Mouse (Mus musculus) hindbrain, postnatal 0 days (tissue): ENCODE measurements around the gene Car2. TPM values are rescaled to one million over a fixed set of nuclear protein-coding genes. Genes with fewer than 3 reads are reported as not detected.

Experiments used
- ATAC-seq: fragments of 200-750 bp; cut with Nextera tagmentation; 2 replicates; pipeline ENCODE4 v1.8.0; 2017; ENCODE audit warnings: mild to moderate bottlenecking, moderate TSS enrichment, moderate library complexity
- DNase-seq: peaks from one replicate; pipeline ENCODE4 v3.0.0-alpha.2; 2015; ENCODE audit warnings: low spot score
- H3K27ac ChIP-seq: fragments of 300-500 bp; sonication (generic); 2 replicates; pipeline ENCODE4 v1.5.1; 2014; ENCODE audit warnings: mild to moderate bottlenecking
- H3K27me3 ChIP-seq: fragments of 300-500 bp; sonication (generic); 2 replicates; pipeline ENCODE4 v1.6.1; 2014; ENCODE audit warnings: low read length, mixed read lengths; ENCODE audit not compliant: insufficient read depth
- H3K36me3 ChIP-seq: fragments of 300-500 bp; sonication (generic); 2 replicates; pipeline ENCODE4 v1.6.1; 2014; ENCODE audit warnings: low read length, mixed read lengths; ENCODE audit not compliant: insufficient read depth
- H3K4me1 ChIP-seq: fragments of 300-500 bp; sonication (generic); 2 replicates; pipeline ENCODE4 v1.6.1; 2014; ENCODE audit warnings: antibody characterized with exemption, low read length, mixed read lengths; ENCODE audit not compliant: insufficient read depth
- H3K4me2 ChIP-seq: fragments of 300-500 bp; sonication (generic); 2 replicates; pipeline ENCODE4 v1.6.1; 2014; ENCODE audit warnings: low read depth, mild to moderate bottlenecking, low read length, moderate library complexity, mixed read lengths
- H3K4me3 ChIP-seq: fragments of 300-500 bp; sonication (generic); 2 replicates; pipeline ENCODE4 v1.5.1; 2014; ENCODE audit warnings: low read length
- H3K9ac ChIP-seq: fragments of 300-500 bp; sonication (generic); replicated peaks from 2 replicates; pipeline ENCODE4 v1.6.1; 2014; ENCODE audit warnings: mild to moderate bottlenecking, low read length, moderate library complexity, mixed read lengths
- H3K9me3 ChIP-seq: fragments of 300-500 bp; sonication (generic); 2 replicates; pipeline ENCODE4 v1.6.1; 2016; ENCODE audit warnings: low read length, mixed read lengths
- CTCF ChIP-seq: IDR thresholded peaks from 2 replicates; pipeline ENCODE4 v1.5.1; 2016; ENCODE audit warnings: antibody characterized with exemption, control low read depth, low read depth
- WGBS: fragments of 180-500 bp; shearing (Covaris S2); extraction: QIAGEN DNeasy Blood & Tissue Kit; methylation state at CpG from one replicate; pipeline ENCODE4 v1.1.7; 2014; 5-methylcytosine and 5-hydroxymethylcytosine counted together
- polyA plus RNA-seq: library from polyadenylated mRNA; unstranded; fragments of >200 nt; fragmentation: Nextera tagmentation; extraction: Ambion mirVana; gene quantifications from 2 replicates; pipeline ENCODE4 v1.2.1, GENCODE M21; 2015
- total RNA-seq: library from RNA; depleted of rRNA; stranded (reverse); fragments of >200 nt; gene quantifications from 2 replicates; pipeline ENCODE4 v1.2.3, GENCODE M21; 2014; rRNA removed

Gene Car2
- total and polyA plus RNA-seq, 2 experiments from 2014 or later = 79.6 to 89.4 TPM

DNA sequence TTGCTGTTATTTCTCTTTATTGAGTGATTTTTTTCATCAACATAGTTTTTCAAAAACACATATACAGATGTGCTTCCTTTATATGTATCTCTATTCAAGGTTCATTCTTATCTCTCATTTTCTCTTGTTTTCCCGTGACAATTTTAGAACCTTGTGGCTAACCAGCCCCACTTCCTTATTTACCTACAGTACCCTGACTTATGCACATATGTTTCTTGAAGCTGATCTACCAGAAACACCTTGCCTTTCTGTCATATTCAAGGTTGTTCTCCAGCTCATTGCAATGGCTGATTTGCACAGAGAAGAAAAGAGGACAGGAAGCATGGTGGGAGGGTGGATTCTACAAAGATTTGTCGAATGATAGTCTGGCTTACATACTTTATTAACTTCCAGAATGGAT is 29.3 kb downstream of the Car2 start:
- no peak for ATAC-seq
- H3K4me3 ChIP-seq = no peak overlapping the region
- no peaks in the 10 kb centered on the region for H3K9me3 ChIP-seq
- DNase-seq = no peak
- no peak overlapping the region for H3K27ac ChIP-seq
- no peak overlapping the region for H3K9ac ChIP-seq
- no peaks in the 10 kb centered on the region for H3K36me3 ChIP-seq
- H3K4me1 ChIP-seq = no peaks in the 10 kb centered on the region
- H3K4me2 ChIP-seq = no peak overlapping the region
- no peak for TF ChIP-seq CTCF
- WGBS = 93% methylated on average over 2 of the region's 2 CpGs
- no peaks in the 10 kb centered on the region for H3K27me3 ChIP-seq

DNA sequence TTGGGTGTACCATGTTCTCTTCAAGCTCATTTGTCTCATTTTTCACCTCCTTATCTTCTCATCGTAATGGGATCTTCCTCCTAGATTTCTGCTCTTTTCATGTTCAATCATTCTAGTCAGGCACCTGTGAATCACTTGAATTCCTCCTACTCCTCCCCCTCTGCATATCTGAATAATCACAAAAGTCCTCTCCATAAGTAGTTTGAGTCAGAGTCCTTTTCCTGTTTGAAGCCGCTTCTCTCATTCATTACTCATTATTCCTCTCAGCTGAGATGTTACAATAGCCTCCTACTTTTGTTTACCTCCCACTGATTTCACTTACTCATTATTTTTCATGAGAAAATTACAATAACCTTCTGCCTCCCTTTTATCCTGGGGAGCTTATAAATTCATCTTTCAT is 31.2 kb downstream of the Car2 start:
- no peaks in the 10 kb centered on the region for H3K4me1 ChIP-seq
- no peaks in the 10 kb centered on the region for H3K27me3 ChIP-seq
- H3K9me3 ChIP-seq = no peaks in the 10 kb centered on the region
- H3K36me3 ChIP-seq = no peaks in the 10 kb centered on the region
- 40% methylated on average over 2 of the region's 2 CpGs for WGBS
- H3K4me3 ChIP-seq = no peak overlapping the region
- DNase-seq = no peak
- no peak overlapping the region for H3K4me2 ChIP-seq
- no peak overlapping the region for H3K27ac ChIP-seq
- H3K9ac ChIP-seq = no peak overlapping the region
- TF ChIP-seq CTCF = no peak
- ATAC-seq = no peak

GRCm38 (mm10) chr3:14944706-14945105 is 58.6 kb downstream of the Car2 start:
- Histone ChIP-seq H3K4me2 (no peak overlapping the region), H3K27ac (no peak overlapping the region), H3K9me3 (no peaks in the 10 kb centered on the region), H3K4me1 (no peaks in the 10 kb centered on the region), H3K4me3 (no peak overlapping the region), H3K27me3 (no peaks in the 10 kb centered on the region), H3K36me3 (no peaks in the 10 kb centered on the region), H3K9ac (no peak overlapping the region)
- DNase-seq (no peak), ATAC-seq (no peak)
- no peak for TF ChIP-seq CTCF
- 74% methylated on average over 3 of the region's 3 CpGs for WGBS

GRCm38 (mm10) chr3:14945627-14946026 is 59.6 kb downstream of the Car2 start:
- Histone ChIP-seq H3K9me3 (no peaks in the 10 kb centered on the region), H3K36me3 (no peaks in the 10 kb centered on the region), H3K4me1 (no peaks in the 10 kb centered on the region), H3K27me3 (no peaks in the 10 kb centered on the region), H3K9ac (no peak overlapping the region), H3K4me3 (no peak overlapping the region), H3K4me2 (no peak overlapping the region), H3K27ac (no peak overlapping the region)
- TF ChIP-seq CTCF = no peak
- WGBS = 66% methylated on average over 2 of the region's 2 CpGs
- DNase-seq (no peak), ATAC-seq (no peak)

DNA sequence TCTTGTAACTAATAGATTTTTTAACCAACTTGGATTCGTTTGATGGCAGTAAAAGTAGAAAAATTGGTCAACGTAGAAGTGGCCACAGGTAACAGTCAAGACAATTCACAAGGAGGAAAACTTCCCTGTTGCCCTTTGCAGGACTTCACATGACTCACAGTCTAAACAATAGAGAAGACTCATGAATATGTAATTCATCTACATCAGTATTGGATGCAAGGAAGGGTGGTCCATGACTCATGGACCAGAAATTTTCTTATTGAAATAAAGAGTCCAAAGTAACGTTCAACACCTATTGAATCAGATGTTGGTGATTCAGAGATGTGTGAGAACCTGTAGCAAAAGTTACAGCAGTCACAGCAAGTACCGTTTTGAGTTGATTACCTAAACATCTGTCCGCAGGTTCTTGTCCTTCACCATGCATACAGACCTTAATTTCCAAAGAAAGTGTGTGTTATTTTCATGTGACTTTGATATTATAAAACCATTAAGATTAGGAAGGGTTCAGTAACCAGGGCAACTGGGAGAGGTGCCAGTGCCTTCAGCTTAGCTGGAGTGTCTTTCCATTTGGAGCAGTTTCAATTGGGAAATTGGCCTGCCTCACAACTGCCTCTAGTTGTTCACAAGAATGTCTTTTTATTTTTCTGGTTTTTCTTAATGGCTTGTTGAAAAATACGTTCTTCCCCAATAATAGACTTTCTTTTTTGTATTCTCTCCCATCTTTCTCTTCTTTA is 62.2 kb downstream of the Car2 start:
- H3K36me3 ChIP-seq = no peaks in the 10 kb centered on the region
- no peak overlapping the region for H3K4me2 ChIP-seq
- DNase-seq = peak; percentile 71
- no peak for ATAC-seq
- TF ChIP-seq CTCF = no peak
- H3K4me1 ChIP-seq = no peaks in the 10 kb centered on the region
- H3K27ac ChIP-seq = no peak overlapping the region
- no peak overlapping the region for H3K4me3 ChIP-seq
- H3K9ac ChIP-seq = no peak overlapping the region
- no peaks in the 10 kb centered on the region for H3K9me3 ChIP-seq
- H3K27me3 ChIP-seq = no peaks in the 10 kb centered on the region
- 64% methylated on average over 6 of the region's 6 CpGs for WGBS

DNA sequence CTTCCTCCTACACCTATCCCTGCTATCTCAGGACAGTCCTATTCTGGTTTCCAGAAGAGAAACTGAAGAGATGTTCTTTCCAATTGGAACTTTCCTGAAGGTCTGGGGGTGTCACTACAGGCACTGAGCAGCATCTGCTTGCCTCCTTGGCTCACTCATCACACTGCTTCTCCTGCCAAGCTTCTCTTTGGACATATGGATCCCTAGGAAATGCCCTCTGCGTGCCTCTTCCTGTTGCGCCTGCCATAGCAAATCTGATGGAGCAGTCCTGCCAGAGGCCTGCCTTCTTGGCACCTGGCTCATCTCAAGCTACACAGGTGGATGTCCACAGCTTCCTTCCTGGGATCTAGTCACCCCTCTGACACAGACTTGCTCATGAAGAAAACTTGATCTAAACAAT is 64.0 kb downstream of the Car2 start:
- no peak for TF ChIP-seq CTCF
- no peak overlapping the region for H3K4me3 ChIP-seq
- peak; percentile 59 for ATAC-seq
- no peaks in the 10 kb centered on the region for H3K4me1 ChIP-seq
- no peaks in the 10 kb centered on the region for H3K36me3 ChIP-seq
- H3K9ac ChIP-seq = no peak overlapping the region
- no peaks in the 10 kb centered on the region for H3K27me3 ChIP-seq
- peak; percentile 48 for DNase-seq
- 62% methylated on average over 2 of the region's 2 CpGs for WGBS
- no peak overlapping the region for H3K4me2 ChIP-seq
- H3K9me3 ChIP-seq = no peaks in the 10 kb centered on the region
- H3K27ac ChIP-seq = no peak overlapping the region

Other genes starting within 250 kb of the Car2 start
- gene Car13, start 244.5 kb upstream of the Car2 start, total RNA-seq = 4.3 and 7.1 TPM in 2 replicates
- gene Car13, start 244.5 kb upstream of the Car2 start, polyA plus RNA-seq = 4.0 and 4.7 TPM in 2 replicates
- not detected in 2 replicates for gene Car1, start 77.9 kb upstream of the Car2 start, total RNA-seq
- gene Car1, start 77.9 kb upstream of the Car2 start, polyA plus RNA-seq = 0.13 and 0.30 TPM in 2 replicates
- gene Car3, start 22.8 kb upstream of the Car2 start, total RNA-seq = 0.99 and 5.4 TPM in 2 replicates
- 3.2 and 3.9 TPM in 2 replicates for gene Car3, start 22.8 kb upstream of the Car2 start, polyA plus RNA-seq